Comparison of ENCODE assay signal across 15 mouse cellular contexts in the genomic region with DNA sequence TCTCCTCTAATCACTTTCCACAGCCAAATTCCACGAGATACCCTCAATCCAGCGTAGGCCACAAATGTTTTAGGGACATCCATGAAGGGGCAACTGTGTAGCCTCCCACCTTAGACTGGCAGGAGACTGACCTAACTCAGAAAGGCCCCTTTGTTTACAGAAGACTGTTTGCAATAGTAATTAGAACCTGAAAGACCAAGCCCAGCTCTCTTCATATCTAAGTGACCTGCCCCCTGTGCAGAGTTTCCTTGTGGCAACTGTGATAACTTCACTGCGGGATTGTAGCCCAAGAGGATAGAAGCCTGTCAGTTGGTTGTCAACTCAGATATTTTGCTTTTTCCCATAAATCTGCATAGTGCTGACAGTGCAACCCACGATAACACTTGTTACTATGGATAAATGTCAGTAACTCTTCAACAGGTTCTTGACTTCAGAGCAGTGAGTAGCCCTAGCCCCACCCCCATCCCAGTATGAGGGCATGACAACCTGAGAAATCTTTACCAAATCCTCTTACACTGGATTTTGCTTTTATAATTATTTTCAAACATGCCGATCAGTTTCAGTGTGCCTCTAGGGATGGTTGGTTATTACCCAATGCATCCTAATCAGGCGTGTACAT.
A peak's percentile ranks its signal among the peaks of the same experiment; 100 is the strongest.
DNase-seq lines count a peak whose midpoint lies in the region; ATAC-seq lines count a peak whose summit lies in the region.
"Had no signal": no experiment of that assay in that cellular context is flagged by ENCODE, and none has a peak within 500 bp of the region (broad histone marks: within the 10 kb centered on the region; RNA-seq: fewer than 3 reads in every experiment).

No protein-coding gene starts in this region.

- WGBS in neural tube, embryonic 11.5 days: 72% methylated on average over 6 of the region's 6 CpGs
- WGBS in hindbrain, embryonic 13.5 days: 46% methylated on average over 6 of the region's 6 CpGs
- WGBS in midbrain, embryonic 12.5 days: 36% methylated on average over 6 of the region's 6 CpGs

- no peak for DNase-seq in neural tube, embryonic 11.5 days (ENCODE audit: low spot score)
- DNase-seq in neural tube, embryonic 10.5 days (ENCODE audit: extremely low spot score, low spot score): no peak
- no peak for DNase-seq in thymus, postnatal 0 days (ENCODE audit: low spot score)
- no peak for DNase-seq in frontal cortex, postnatal 36 days (ENCODE audit: low spot score in 2 of 2)
- DNase-seq in heart, adult 8-10 months (ENCODE audit: low spot score): no peak
- DNase-seq: adrenal gland, adult 8-10 months; cerebellum, adult 9-10 months; kidney, postnatal 10 days; layer of hippocampus, adult 9-11 months; lung, postnatal 14 days; right cerebral cortex, adult 18-20 months had no signal

- H3K27ac ChIP-seq in neural tube, embryonic 11.5 days (ENCODE audit: low read depth, low read length): no peak overlapping the region
- H3K27ac ChIP-seq in hindbrain, embryonic 13.5 days: 0 out of 2 replicates have a peak overlapping the region, but pooled peaks have one; percentile 23
- 0 out of 2 replicates have a peak overlapping the region, but pooled peaks have one; percentile 39 for H3K27ac ChIP-seq in midbrain, embryonic 12.5 days (replicated peaks)

- no peak overlapping the region for H3K9ac ChIP-seq in neural tube, embryonic 11.5 days (ENCODE audit: low read length)
- no peak overlapping the region for H3K9ac ChIP-seq in hindbrain, embryonic 13.5 days
- no peak overlapping the region for H3K9ac ChIP-seq in midbrain, embryonic 12.5 days (replicated peaks)

- peaks cover 6% of the 10 kb centered on the region; the same call in 1 of the 2 replicates for H3K4me1 ChIP-seq in neural tube, embryonic 11.5 days (ENCODE audit: control insufficient read depth, insufficient read depth, low read length)
- peaks cover 35% of the 10 kb centered on the region for H3K4me1 ChIP-seq in hindbrain, embryonic 13.5 days (replicated peaks)
- H3K4me1 ChIP-seq in midbrain, embryonic 12.5 days: peaks cover 25% of the 10 kb centered on the region

- no peak overlapping the region for H3K4me3 ChIP-seq in neural tube, embryonic 11.5 days (ENCODE audit: low read depth, low read length)
- H3K4me3 ChIP-seq in hindbrain, embryonic 13.5 days: no peak overlapping the region
- no peak overlapping the region for H3K4me3 ChIP-seq in midbrain, embryonic 12.5 days

- ATAC-seq in neural tube, embryonic 11.5 days (ENCODE audit: insufficient read depth, low FRiP score, low TSS enrichment): peak; percentile 53
- ATAC-seq in hindbrain, embryonic 13.5 days (ENCODE audit: low FRiP score): peak; percentile 62; the same call in 1 of the 2 replicates
- peak; percentile 53 for ATAC-seq in midbrain, embryonic 12.5 days (ENCODE audit: low FRiP score, low read depth)
- ATAC-seq: CD4-positive, CD25-positive, alpha-beta regulatory T cell, adult 4 months; inflammation-experienced regulatory T-cells, adult 6 months had no signal

- H3K4me2 ChIP-seq in neural tube, embryonic 11.5 days (ENCODE audit: low read depth): no peak overlapping the region
- no peak overlapping the region for H3K4me2 ChIP-seq in hindbrain, embryonic 13.5 days
- no peak overlapping the region for H3K4me2 ChIP-seq in midbrain, embryonic 12.5 days (replicated peaks)

- H3K9me3 ChIP-seq in neural tube, embryonic 11.5 days (ENCODE audit: control insufficient read depth, low read length): no peaks in the 10 kb centered on the region
- no peaks in the 10 kb centered on the region for H3K9me3 ChIP-seq in hindbrain, embryonic 13.5 days
- H3K9me3 ChIP-seq in midbrain, embryonic 12.5 days: no peaks in the 10 kb centered on the region

- H3K27me3 ChIP-seq in neural tube, embryonic 11.5 days (ENCODE audit: control insufficient read depth, insufficient read depth, low read length): no peaks in the 10 kb centered on the region
- no peaks in the 10 kb centered on the region for H3K27me3 ChIP-seq in hindbrain, embryonic 13.5 days
- no peaks in the 10 kb centered on the region for H3K27me3 ChIP-seq in midbrain, embryonic 12.5 days

- H3K36me3 ChIP-seq in neural tube, embryonic 11.5 days (ENCODE audit: control insufficient read depth, insufficient read depth, low read length): no peaks in the 10 kb centered on the region
- peaks cover 7% of the 10 kb centered on the region for H3K36me3 ChIP-seq in hindbrain, embryonic 13.5 days
- peaks cover 4% of the 10 kb centered on the region; the same call in 1 of the 2 replicates for H3K36me3 ChIP-seq in midbrain, embryonic 12.5 days
